Mouse (Mus musculus): Measurements from ENCODE around the gene Cap2.

DNA sequence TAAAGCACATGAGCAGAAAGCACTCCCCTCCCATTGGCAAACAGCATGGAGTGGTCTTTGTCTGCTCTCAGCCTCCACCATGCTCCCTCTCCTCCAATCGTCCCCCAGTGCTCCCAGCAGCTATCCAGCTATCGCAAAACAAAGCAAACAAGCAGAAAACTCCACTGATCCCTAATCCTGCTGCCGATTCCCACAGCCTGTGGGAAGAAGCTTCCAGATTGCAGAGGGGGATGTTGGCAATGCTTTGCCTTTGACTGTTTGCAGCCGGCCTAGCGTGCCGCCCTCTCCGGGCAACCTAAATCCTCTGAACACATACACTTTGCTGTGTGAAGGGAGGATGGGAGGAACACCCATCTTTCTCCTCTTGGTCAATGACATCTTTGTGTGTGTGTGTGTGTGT is 83.2 kb downstream of the Cap2 start:
- TF ChIP-seq POLR2A (IDR thresholded peaks at IDR 0.05; ENCODE audit: borderline replicate concordance, extremely low read depth, insufficient read depth, insufficient read length, poor library complexity, severe bottlenecking) (no peak), CTCF (IDR thresholded peaks at IDR 0.05; ENCODE audit: borderline replicate concordance, extremely low read depth, insufficient read depth, insufficient read length) (no peak)
